14 mouse cellular contexts compared by ENCODE assay signal in genomic region chr16:32498996-32499395, GRCm38 (mm10). TPM values are rescaled to one million over a fixed set of nuclear protein-coding genes. Genes with fewer than 3 reads are reported as not detected.
A peak's percentile ranks its signal among the peaks of the same experiment; 100 is the strongest.
DNase-seq lines count a peak whose midpoint lies in the region; ATAC-seq lines count a peak whose summit lies in the region.
"Had no signal": no experiment of that assay in that cellular context is flagged by ENCODE, and none has a peak within 500 bp of the region (broad histone marks: within the 10 kb centered on the region; RNA-seq: fewer than 3 reads in every experiment).

No protein-coding gene starts in this region.

- no peak for ATAC-seq in forebrain, embryonic 13.5 days
- ATAC-seq in forebrain, embryonic 12.5 days (ENCODE audit: low FRiP score): no peak
- ATAC-seq in limb, embryonic 13.5 days (ENCODE audit: low FRiP score, low read depth): no peak
- ATAC-seq in midbrain, embryonic 12.5 days (ENCODE audit: low FRiP score, low read depth): no peak

- H3K36me3 ChIP-seq in forebrain, embryonic 13.5 days (ENCODE audit: poor library complexity, severe bottlenecking): no peaks in the 10 kb centered on the region
- no peaks in the 10 kb centered on the region for H3K36me3 ChIP-seq in forebrain, embryonic 12.5 days (replicated peaks)
- no peaks in the 10 kb centered on the region for H3K36me3 ChIP-seq in limb, embryonic 13.5 days
- H3K36me3 ChIP-seq in limb, embryonic 10.5 days: no peaks in the 10 kb centered on the region
- no peaks in the 10 kb centered on the region for H3K36me3 ChIP-seq in midbrain, embryonic 12.5 days
- H3K36me3 ChIP-seq: stomach, embryonic 15.5 days had no signal

- no peaks in the 10 kb centered on the region for H3K9me3 ChIP-seq in forebrain, embryonic 13.5 days (replicated peaks)
- no peaks in the 10 kb centered on the region for H3K9me3 ChIP-seq in forebrain, embryonic 12.5 days
- no peaks in the 10 kb centered on the region for H3K9me3 ChIP-seq in limb, embryonic 13.5 days
- no peaks in the 10 kb centered on the region for H3K9me3 ChIP-seq in limb, embryonic 10.5 days (replicated peaks)
- H3K9me3 ChIP-seq in midbrain, embryonic 12.5 days: no peaks in the 10 kb centered on the region
- H3K9me3 ChIP-seq: stomach, embryonic 15.5 days had no signal

- H3K4me2 ChIP-seq in forebrain, embryonic 13.5 days: peak overlapping the region; percentile 66; the same call in 1 of the 2 replicates
- no peak overlapping the region for H3K4me2 ChIP-seq in forebrain, embryonic 12.5 days
- peak overlapping the region; percentile 61 for H3K4me2 ChIP-seq in limb, embryonic 13.5 days (replicated peaks)
- peak overlapping the region; percentile 55; the same call in 1 of the 2 replicates for H3K4me2 ChIP-seq in midbrain, embryonic 12.5 days (replicated peaks)

- H3K27ac ChIP-seq in forebrain, embryonic 13.5 days: no peak overlapping the region
- H3K27ac ChIP-seq in forebrain, embryonic 12.5 days: no peak overlapping the region
- no peak overlapping the region for H3K27ac ChIP-seq in limb, embryonic 13.5 days
- H3K27ac ChIP-seq in limb, embryonic 10.5 days: no peak overlapping the region
- H3K27ac ChIP-seq in midbrain, embryonic 12.5 days (replicated peaks): no peak overlapping the region
- H3K27ac ChIP-seq: liver, embryonic 14.5 days; stomach, embryonic 15.5 days had no signal

- DNase-seq in limb, embryonic 10.5 days (ENCODE audit: low spot score): no peak
- DNase-seq in ES-CJ7 (ENCODE audit: low read depth, low spot score): peak; percentile 67
- no peak for DNase-seq in spleen, postnatal 36 days (ENCODE audit: low spot score in 2 of 2)
- no peak for DNase-seq in adrenal gland, adult 18-20 months (ENCODE audit: low spot score in 2 of 2)

- H3K4me3 ChIP-seq in forebrain, embryonic 13.5 days: no peak overlapping the region
- H3K4me3 ChIP-seq in forebrain, embryonic 12.5 days (replicated peaks): no peak overlapping the region
- no peak overlapping the region for H3K4me3 ChIP-seq in limb, embryonic 13.5 days
- no peak overlapping the region for H3K4me3 ChIP-seq in limb, embryonic 10.5 days
- H3K4me3 ChIP-seq in midbrain, embryonic 12.5 days: no peak overlapping the region

- 68% methylated on average over 13 of the region's 13 CpGs for WGBS in forebrain, embryonic 13.5 days
- WGBS in forebrain, embryonic 12.5 days: 70% methylated on average over 13 of the region's 13 CpGs
- 67% methylated on average over 13 of the region's 13 CpGs for WGBS in limb, embryonic 13.5 days
- 59% methylated on average over 13 of the region's 13 CpGs for WGBS in limb, embryonic 10.5 days
- WGBS in midbrain, embryonic 12.5 days: 68% methylated on average over 13 of the region's 13 CpGs

- H3K4me1 ChIP-seq in forebrain, embryonic 13.5 days: no peaks in the 10 kb centered on the region
- H3K4me1 ChIP-seq in forebrain, embryonic 12.5 days: no peaks in the 10 kb centered on the region
- peaks cover 35% of the 10 kb centered on the region for H3K4me1 ChIP-seq in limb, embryonic 13.5 days
- H3K4me1 ChIP-seq in limb, embryonic 10.5 days: peaks cover 46% of the 10 kb centered on the region
- H3K4me1 ChIP-seq in midbrain, embryonic 12.5 days: peaks cover 7% of the 10 kb centered on the region; the same call in 1 of the 2 replicates

- no peak overlapping the region for H3K9ac ChIP-seq in forebrain, embryonic 13.5 days
- H3K9ac ChIP-seq in forebrain, embryonic 12.5 days: no peak overlapping the region
- no peak overlapping the region for H3K9ac ChIP-seq in limb, embryonic 13.5 days
- no peak overlapping the region for H3K9ac ChIP-seq in midbrain, embryonic 12.5 days (replicated peaks)
- H3K9ac ChIP-seq: liver, embryonic 14.5 days; stomach, embryonic 15.5 days had no signal

- H3K27me3 ChIP-seq in forebrain, embryonic 13.5 days: no peaks in the 10 kb centered on the region
- no peaks in the 10 kb centered on the region for H3K27me3 ChIP-seq in forebrain, embryonic 12.5 days
- no peaks in the 10 kb centered on the region for H3K27me3 ChIP-seq in limb, embryonic 13.5 days
- H3K27me3 ChIP-seq in limb, embryonic 10.5 days (ENCODE audit: low read depth, poor library complexity, severe bottlenecking): peaks cover 15% of the 10 kb centered on the region; the same call in 1 of the 2 replicates
- H3K27me3 ChIP-seq in midbrain, embryonic 12.5 days: peaks cover 13% of the 10 kb centered on the region
- H3K27me3 ChIP-seq: stomach, embryonic 15.5 days had no signal

RNA-seq across cellular contexts. Expression of gene Zdhhc19, which starts 2.9 kb away (rescaled TPM):
- not detected in 2 replicates for polyA plus RNA-seq in forebrain, embryonic 13.5 days (2015; fragmentation: Nextera tagmentation; extraction: Ambion mirVana)
- polyA plus RNA-seq in forebrain, embryonic 12.5 days (2016; fragmentation: Nextera tagmentation; extraction: Ambion mirVana): not detected in 2 replicates
- not detected in 2 replicates for polyA plus RNA-seq in limb, embryonic 13.5 days (2015; fragmentation: Nextera tagmentation; extraction: Ambion mirVana)
- polyA plus RNA-seq in limb, embryonic 10.5 days (2016; fragmentation: Nextera tagmentation; extraction: Ambion mirVana): not detected in 2 replicates
- not detected in 2 replicates for polyA plus RNA-seq in midbrain, embryonic 12.5 days (2016; fragmentation: Nextera tagmentation; extraction: Ambion mirVana)
- total RNA-seq in adrenal gland, adult 18-20 months (2021): not detected
- total RNA-seq: gastrocnemius, adult 18-20 months; left cerebral cortex, adult 18-20 months had no signal
- polyA plus RNA-seq: embryonic facial prominence, embryonic 11.5 days; forebrain, embryonic 14.5 days; liver, embryonic 14.5 days had no signal

RNA-seq across cellular contexts. Expression of gene Slc51a, which starts 11.3 kb away (rescaled TPM):
- polyA plus RNA-seq in forebrain, embryonic 13.5 days (2015; fragmentation: Nextera tagmentation; extraction: Ambion mirVana): 0.25 and 0.49 TPM in 2 replicates
- 0.27 and 0.40 TPM in 2 replicates for polyA plus RNA-seq in forebrain, embryonic 12.5 days (2016; fragmentation: Nextera tagmentation; extraction: Ambion mirVana)
- 0.46 and 0.56 TPM in 2 replicates for polyA plus RNA-seq in limb, embryonic 13.5 days (2015; fragmentation: Nextera tagmentation; extraction: Ambion mirVana)
- polyA plus RNA-seq in limb, embryonic 10.5 days (2016; fragmentation: Nextera tagmentation; extraction: Ambion mirVana): 0.46 and 0.50 TPM in 2 replicates
- polyA plus RNA-seq in midbrain, embryonic 12.5 days (2016; fragmentation: Nextera tagmentation; extraction: Ambion mirVana): 0.18 and 0.24 TPM in 2 replicates
- total RNA-seq in adrenal gland, adult 18-20 months (2021): not detected
- total RNA-seq: gastrocnemius, adult 18-20 months; left cerebral cortex, adult 18-20 months had no signal
